Mouse (Mus musculus) liver, adult 2 months (tissue): ENCODE results near the gene Kiss1r.

ENCODE experiments used
- CTCF ChIP-seq: fragments of 200-500 bp; IDR thresholded peaks from 2 replicates; pipeline ENCODE4 v1.5.1; 2011; ENCODE audit warnings: low read depth, low read length, control low read depth
- POLR2A ChIP-seq: fragments of 200-500 bp; IDR thresholded peaks from 2 replicates; pipeline ENCODE4 v1.6.1; 2011; ENCODE audit warnings: low read length, control low read depth; ENCODE audit not compliant: insufficient read depth; ENCODE audit errors: extremely low read depth

DNA sequence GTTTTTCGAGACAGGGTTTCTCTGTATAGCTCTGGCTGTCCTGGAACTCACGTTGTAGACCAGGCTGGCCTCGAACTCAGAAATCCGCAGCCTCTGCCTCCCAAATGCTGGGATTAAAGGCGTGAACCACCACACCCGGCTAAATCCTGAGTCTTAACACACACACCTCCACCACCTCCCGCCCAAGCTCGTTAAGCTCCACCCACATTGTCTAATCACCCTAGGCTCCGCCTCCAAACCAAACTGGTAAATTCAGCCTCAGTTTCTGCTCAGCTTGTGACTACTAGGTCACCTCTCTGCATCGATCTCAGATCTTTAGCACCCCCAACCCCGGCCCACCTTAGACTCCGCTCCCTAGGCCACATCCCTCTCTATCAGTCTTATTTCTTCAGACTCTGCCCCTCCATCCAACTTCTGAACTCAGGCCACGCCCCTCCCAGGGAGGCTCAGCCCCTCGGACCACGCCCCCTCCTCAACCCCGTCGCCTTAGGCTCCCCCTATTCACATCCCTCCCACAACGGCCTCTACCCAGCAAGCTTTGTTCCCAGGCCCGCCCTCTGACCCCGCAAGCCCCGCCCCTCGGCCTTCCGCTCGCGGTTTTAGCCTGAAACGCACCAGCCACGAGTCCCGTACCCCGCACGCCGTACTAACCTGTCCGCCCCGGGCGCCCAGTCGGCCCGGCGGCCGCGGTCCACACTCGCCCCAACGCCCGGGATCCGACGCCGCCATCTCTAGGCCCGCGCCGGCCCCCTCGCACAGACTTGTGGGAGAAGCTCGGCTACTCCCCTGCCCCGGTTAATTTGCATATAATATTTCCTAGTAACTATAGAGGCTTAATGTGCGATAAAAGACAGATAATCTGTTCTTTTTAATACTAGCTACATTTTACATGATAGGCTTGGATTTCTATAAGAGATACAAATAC, 8.3 kb upstream of the Kiss1r start, which contains the start of gene Med16:
- 0 out of 2 replicates have a peak, but pooled peaks have one; percentile 30 for TF ChIP-seq POLR2A
- no peak for TF ChIP-seq CTCF
